Mouse (Mus musculus) hindbrain, embryonic 13.5 days (tissue): ENCODE results near the gene Gm45808. TPM values are rescaled to one million over a fixed set of nuclear protein-coding genes. Genes with fewer than 3 reads are reported as not detected.
"Not testable (repeated sequence)": the region's sequence is repeated elsewhere in the genome, so short reads cannot be mapped to it uniquely, and the experiment has no call there.

Experiments
- ATAC-seq: fragments of 200-750 bp; cut with Nextera tagmentation; 2 replicates; pipeline ENCODE4 v1.8.0; 2017; ENCODE audit warnings: moderate TSS enrichment; ENCODE audit not compliant: low FRiP score
- H3K27ac ChIP-seq: fragments of 300-500 bp; sonication (generic); 2 replicates; pipeline ENCODE4 v1.5.1; 2015; ENCODE audit warnings: inconsistent platforms, mild to moderate bottlenecking, moderate library complexity
- H3K27me3 ChIP-seq: fragments of 300-500 bp; sonication (generic); 2 replicates; pipeline ENCODE4 v1.6.1; 2015; ENCODE audit warnings: mild to moderate bottlenecking, inconsistent platforms
- H3K36me3 ChIP-seq: fragments of 300-500 bp; sonication (generic); 2 replicates; pipeline ENCODE4 v1.6.1; 2015; ENCODE audit warnings: mild to moderate bottlenecking, inconsistent platforms
- H3K4me1 ChIP-seq: fragments of 300-500 bp; sonication (generic); replicated peaks from 2 replicates; pipeline ENCODE4 v1.6.1; 2015; ENCODE audit warnings: inconsistent platforms
- H3K4me2 ChIP-seq: fragments of 300-500 bp; sonication (generic); 2 replicates; pipeline ENCODE4 v1.6.1; 2015; ENCODE audit warnings: inconsistent platforms, mild to moderate bottlenecking, moderate library complexity
- H3K4me3 ChIP-seq: fragments of 300-500 bp; sonication (generic); 2 replicates; pipeline ENCODE4 v1.5.1; 2015; ENCODE audit warnings: mild to moderate bottlenecking, inconsistent platforms
- H3K9ac ChIP-seq: fragments of 300-500 bp; sonication (generic); 2 replicates; pipeline ENCODE4 v1.6.1; 2015; ENCODE audit warnings: mild to moderate bottlenecking, inconsistent platforms
- H3K9me3 ChIP-seq: fragments of 300-500 bp; sonication (generic); 2 replicates; pipeline ENCODE4 v1.6.1; 2016; ENCODE audit warnings: inconsistent platforms
- WGBS: fragments of 180-500 bp; shearing (Covaris S2); methylation state at CpG from one replicate; pipeline ENCODE4 v1.1.7; 2015; 5-methylcytosine and 5-hydroxymethylcytosine counted together
- polyA plus RNA-seq: library from polyadenylated mRNA; unstranded; fragments of >200 nt; fragmentation: Nextera tagmentation; extraction: Ambion mirVana; gene quantifications from 2 replicates; pipeline ENCODE4 v1.2.1, GENCODE M21; 2015

Gm45808 gene
- polyA plus RNA-seq, 1 experiment from 2014 or later, result not detected

GRCm38 (mm10) chr7:45463987-45464778 lies 22.4 kb downstream of the Gm45808 start:
- H3K4me2 ChIP-seq, result no peak overlapping the region
- 97% methylated on average over 7 of the region's 7 CpGs for WGBS
- H3K9ac ChIP-seq, result no peak overlapping the region
- ATAC-seq, result no peak
- H3K4me3 ChIP-seq, result no peak overlapping the region
- no peak overlapping the region for H3K27ac ChIP-seq
- H3K4me1 ChIP-seq, result peaks cover 45% of the 10 kb centered on the region
- peaks cover 33% of the 10 kb centered on the region for H3K36me3 ChIP-seq
- H3K27me3 ChIP-seq, result no peaks in the 10 kb centered on the region
- no peaks in the 10 kb centered on the region for H3K9me3 ChIP-seq

GRCm38 (mm10) chr7:45462868-45463267 lies 23.7 kb downstream of the Gm45808 start:
- H3K4me3 ChIP-seq, H3K9ac ChIP-seq, ATAC-seq, H3K4me2 ChIP-seq, H3K9me3 ChIP-seq, H3K27ac ChIP-seq, H3K27me3 ChIP-seq: not testable (repeated sequence)
- peaks cover 51% of the 10 kb centered on the region for H3K4me1 ChIP-seq
- 74% methylated on average over 4 of the region's 4 CpGs for WGBS
- H3K36me3 ChIP-seq, result peaks cover 38% of the 10 kb centered on the region

GRCm38 (mm10) chr7:45462325-45462724 lies 24.3 kb downstream of the Gm45808 start:
- Histone ChIP-seq H3K27ac (no peak overlapping the region), H3K4me1 (peaks cover 56% of the 10 kb centered on the region), H3K36me3 (peaks cover 44% of the 10 kb centered on the region), H3K27me3 (no peaks in the 10 kb centered on the region), H3K9ac (no peak overlapping the region), H3K4me2 (no peak overlapping the region), H3K4me3 (no peak overlapping the region), H3K9me3 (no peaks in the 10 kb centered on the region)
- ATAC-seq, result no peak
- WGBS, result 91% methylated on average over 4 of the region's 4 CpGs

- Histone ChIP-seq H3K4me2 (no peak overlapping the region), H3K9ac (0 out of 2 replicates have a peak overlapping the region, but pooled peaks have one; percentile 1), H3K36me3 (peaks cover 49% of the 10 kb centered on the region), H3K4me3 (no peak overlapping the region), H3K9me3 (no peaks in the 10 kb centered on the region), H3K27ac (peak overlapping the region; percentile 90), H3K4me1 (peaks cover 58% of the 10 kb centered on the region), H3K27me3 (no peaks in the 10 kb centered on the region)
- ATAC-seq, result no peak
- 92% methylated on average over 4 of the region's 4 CpGs for WGBS
Observed at GRCm38 (mm10) chr7:45461781-45462180, 24.8 kb downstream of the Gm45808 start.

GRCm38 (mm10) chr7:45461326-45461725 lies 25.3 kb downstream of the Gm45808 start:
- peaks cover 54% of the 10 kb centered on the region for H3K36me3 ChIP-seq
- peaks cover 61% of the 10 kb centered on the region for H3K4me1 ChIP-seq

GRCm38 (mm10) chr7:45460860-45461314 lies 25.7 kb downstream of the Gm45808 start:
- Histone ChIP-seq H3K27ac (peak overlapping the region; percentile 90), H3K9ac (peak overlapping the region; percentile 62; the same call in 1 of the 2 replicates), H3K4me1 (peaks cover 57% of the 10 kb centered on the region), H3K4me3 (peak overlapping the region; percentile 86; the same call in 1 of the 2 replicates), H3K36me3 (peaks cover 58% of the 10 kb centered on the region), H3K27me3 (no peaks in the 10 kb centered on the region), H3K9me3 (no peaks in the 10 kb centered on the region), H3K4me2 (peak overlapping the region; percentile 57)
- 27% methylated on average over 13 of the region's 13 CpGs for WGBS
- no peak for ATAC-seq

More at GRCm38 (mm10) chr7:45461326-45461725, 25.3 kb downstream of the Gm45808 start:
- H3K9me3 ChIP-seq, result no peaks in the 10 kb centered on the region
- H3K4me2 ChIP-seq, result peak overlapping the region; percentile 57; the same call in 1 of the 2 replicates
- no peak for ATAC-seq
- no peaks in the 10 kb centered on the region for H3K27me3 ChIP-seq
- WGBS, result 40% methylated on average over 5 of the region's 5 CpGs
- peak overlapping the region; percentile 90 for H3K27ac ChIP-seq
- H3K9ac ChIP-seq, result 0 out of 2 replicates have a peak overlapping the region, but pooled peaks have one; percentile 1
- no peak overlapping the region for H3K4me3 ChIP-seq

- H3K27me3 ChIP-seq, result no peaks in the 10 kb centered on the region
- peak overlapping the region; percentile 90 for H3K27ac ChIP-seq
- H3K4me2 ChIP-seq, result peak overlapping the region; percentile 57
- H3K9ac ChIP-seq, result peak overlapping the region; percentile 62
- peak overlapping the region; percentile 86 for H3K4me3 ChIP-seq
- no peak for ATAC-seq
- H3K9me3 ChIP-seq, result no peaks in the 10 kb centered on the region
- peaks cover 52% of the 10 kb centered on the region for H3K4me1 ChIP-seq
- WGBS, result 76% methylated on average over 7 of the region's 7 CpGs
- H3K36me3 ChIP-seq, result peaks cover 59% of the 10 kb centered on the region
Observed at GRCm38 (mm10) chr7:45460377-45460776, 26.2 kb downstream of the Gm45808 start.

- Histone ChIP-seq H3K4me1 (peaks cover 45% of the 10 kb centered on the region), H3K36me3 (peaks cover 59% of the 10 kb centered on the region)
- under 1% methylated on average over 26 of the region's 37 CpGs for WGBS
Observed at GRCm38 (mm10) chr7:45459564-45460140, 27.0 kb downstream of the Gm45808 start, which contains the start of gene Ftl1. Gene Ftl1, minus strand, starts transcription at chr7:45459884.

GRCm38 (mm10) chr7:45458748-45459563 lies 27.7 kb downstream of the Gm45808 start:
- Histone ChIP-seq H3K4me2 (peak overlapping the region; percentile 98), H3K27me3 (no peaks in the 10 kb centered on the region), H3K9me3 (no peaks in the 10 kb centered on the region), H3K4me3 (peak overlapping the region; percentile 86), H3K9ac (peak overlapping the region; percentile 95), H3K4me1 (peaks cover 40% of the 10 kb centered on the region), H3K27ac (peak overlapping the region; percentile 97), H3K36me3 (peaks cover 60% of the 10 kb centered on the region)
- WGBS, result under 1% methylated on average over 41 of the region's 43 CpGs
- ATAC-seq, result peak; percentile 77

More at GRCm38 (mm10) chr7:45459564-45460140, 27.0 kb downstream of the Gm45808 start, which contains the start of gene Ftl1:
- Histone ChIP-seq H3K4me3 (peak within 1 kb of the TSS; percentile 86), H3K9ac (peak within 1 kb of the TSS; percentile 95), H3K4me2 (peak within 1 kb of the TSS; percentile 98), H3K27ac (peak within 1 kb of the TSS; percentile 97)
- not testable (repeated sequence) for H3K9me3 ChIP-seq, H3K27me3 ChIP-seq
- peak; percentile 96 for ATAC-seq

- peak overlapping the region; percentile 86 for H3K4me3 ChIP-seq
- WGBS, result 71% methylated on average over 10 of the region's 10 CpGs
- H3K9ac ChIP-seq, result peak overlapping the region; percentile 95
- no peak for ATAC-seq
- H3K27ac ChIP-seq, result peak overlapping the region; percentile 97
- H3K9me3 ChIP-seq, result no peaks in the 10 kb centered on the region
- H3K4me1 ChIP-seq, result peaks cover 40% of the 10 kb centered on the region
- H3K4me2 ChIP-seq, result peak overlapping the region; percentile 98
- no peaks in the 10 kb centered on the region for H3K27me3 ChIP-seq
- H3K36me3 ChIP-seq, result peaks cover 54% of the 10 kb centered on the region
Observed at GRCm38 (mm10) chr7:45457204-45458060, 29.2 kb downstream of the Gm45808 start.

GRCm38 (mm10) chr7:45456721-45457203 lies 29.8 kb downstream of the Gm45808 start:
- peaks cover 37% of the 10 kb centered on the region for H3K4me1 ChIP-seq
- no peak for ATAC-seq
- H3K9ac ChIP-seq, result peak overlapping the region; percentile 95
- peak overlapping the region; percentile 98 for H3K4me2 ChIP-seq
- H3K9me3 ChIP-seq, result no peaks in the 10 kb centered on the region
- peak overlapping the region; percentile 86 for H3K4me3 ChIP-seq
- peak overlapping the region; percentile 97 for H3K27ac ChIP-seq
- WGBS, result 56% methylated on average over 9 of the region's 9 CpGs
- H3K27me3 ChIP-seq, result no peaks in the 10 kb centered on the region
- peaks cover 57% of the 10 kb centered on the region for H3K36me3 ChIP-seq
